Mouse (Mus musculus) hindbrain, embryonic 14.5 days (tissue): ENCODE measurements around the gene Gatad2b. TPM values are rescaled to one million over a fixed set of nuclear protein-coding genes. Genes with fewer than 3 reads are reported as not detected.

Source experiments
- ATAC-seq: fragments of 200-750 bp; cut with Nextera tagmentation; 2 replicates; pipeline ENCODE4 v1.8.0; 2017; ENCODE audit warnings: moderate number of reproducible peaks, mild to moderate bottlenecking, moderate TSS enrichment, moderate library complexity; ENCODE audit not compliant: low FRiP score
- DNase-seq: peaks from one replicate; pipeline ENCODE4 v3.0.0-alpha.2; 2015; ENCODE audit warnings: low spot score
- H3K27ac ChIP-seq: fragments of 300-500 bp; sonication (generic); 2 replicates; pipeline ENCODE4 v1.5.1; 2014; ENCODE audit warnings: mild to moderate bottlenecking, moderate library complexity
- H3K27me3 ChIP-seq: fragments of 300-500 bp; sonication (generic); 2 replicates; pipeline ENCODE4 v1.6.1; 2014; ENCODE audit warnings: mild to moderate bottlenecking, low read length, mixed read lengths; ENCODE audit not compliant: control insufficient read depth, insufficient read depth
- H3K36me3 ChIP-seq: fragments of 300-500 bp; sonication (generic); replicated peaks from 2 replicates; pipeline ENCODE4 v1.6.1; 2014; ENCODE audit not compliant: control insufficient read depth, insufficient read depth
- H3K4me1 ChIP-seq: fragments of 300-500 bp; sonication (generic); replicated peaks from 2 replicates; pipeline ENCODE4 v1.6.1; 2014; ENCODE audit warnings: antibody characterized with exemption, low read length, mixed read lengths; ENCODE audit not compliant: control insufficient read depth, insufficient read depth
- H3K4me2 ChIP-seq: fragments of 300-500 bp; sonication (generic); replicated peaks from 2 replicates; pipeline ENCODE4 v1.6.1; 2014; ENCODE audit warnings: mild to moderate bottlenecking, moderate library complexity
- H3K4me3 ChIP-seq: fragments of 300-500 bp; sonication (generic); replicated peaks from 2 replicates; pipeline ENCODE4 v1.5.1; 2014; ENCODE audit warnings: mild to moderate bottlenecking, low read length
- H3K9ac ChIP-seq: fragments of 300-500 bp; sonication (generic); 2 replicates; pipeline ENCODE4 v1.6.1; 2014
- H3K9me3 ChIP-seq: fragments of 300-500 bp; sonication (generic); 2 replicates; pipeline ENCODE4 v1.6.1; 2016; ENCODE audit warnings: low read length; ENCODE audit not compliant: control insufficient read depth
- WGBS: fragments of 180-500 bp; shearing (Covaris S2); extraction: QIAGEN DNeasy Blood & Tissue Kit; methylation state at CpG from one replicate; pipeline ENCODE4 v1.1.7; 2014; 5-methylcytosine and 5-hydroxymethylcytosine counted together
- polyA plus RNA-seq: library from polyadenylated mRNA; unstranded; fragments of >200 nt; fragmentation: Nextera tagmentation; extraction: Ambion mirVana; gene quantifications from 2 replicates; pipeline ENCODE4 v1.2.1, GENCODE M21; 2014

The Gatad2b gene
- polyA plus RNA-seq, 1 experiment from 2014 or later: 14.7 TPM

DNA sequence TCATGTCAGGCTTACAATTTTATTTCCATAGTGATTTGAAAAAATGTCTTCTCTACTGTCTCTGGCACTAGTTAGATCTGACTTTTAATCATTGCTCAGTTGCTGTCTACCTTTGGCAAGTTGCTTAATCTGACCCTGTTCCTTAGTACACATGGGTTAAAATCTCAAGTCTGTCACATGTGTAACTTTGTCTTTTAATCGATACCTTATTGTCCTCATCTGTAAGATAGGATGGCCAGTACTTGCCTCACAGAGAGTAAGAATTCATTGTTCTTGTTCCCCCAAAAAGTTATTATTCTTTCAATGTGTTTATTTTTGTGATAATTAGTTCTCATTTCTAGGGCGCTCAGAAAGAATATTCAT is 1.0 kb upstream of the Gatad2b start:
- Histone ChIP-seq H3K4me1 (peaks cover 22% of the 10 kb centered on the region), H3K27ac (peak overlapping the region; percentile 97), H3K27me3 (no peaks in the 10 kb centered on the region), H3K4me3 (peak overlapping the region; percentile 76), H3K9ac (peak overlapping the region; percentile 92), H3K36me3 (no peaks in the 10 kb centered on the region), H3K9me3 (no peaks in the 10 kb centered on the region), H3K4me2 (peak overlapping the region; percentile 74)
- no peak for DNase-seq
- no peak for ATAC-seq
- 46% methylated on average over 2 of the region's 2 CpGs for WGBS

DNA sequence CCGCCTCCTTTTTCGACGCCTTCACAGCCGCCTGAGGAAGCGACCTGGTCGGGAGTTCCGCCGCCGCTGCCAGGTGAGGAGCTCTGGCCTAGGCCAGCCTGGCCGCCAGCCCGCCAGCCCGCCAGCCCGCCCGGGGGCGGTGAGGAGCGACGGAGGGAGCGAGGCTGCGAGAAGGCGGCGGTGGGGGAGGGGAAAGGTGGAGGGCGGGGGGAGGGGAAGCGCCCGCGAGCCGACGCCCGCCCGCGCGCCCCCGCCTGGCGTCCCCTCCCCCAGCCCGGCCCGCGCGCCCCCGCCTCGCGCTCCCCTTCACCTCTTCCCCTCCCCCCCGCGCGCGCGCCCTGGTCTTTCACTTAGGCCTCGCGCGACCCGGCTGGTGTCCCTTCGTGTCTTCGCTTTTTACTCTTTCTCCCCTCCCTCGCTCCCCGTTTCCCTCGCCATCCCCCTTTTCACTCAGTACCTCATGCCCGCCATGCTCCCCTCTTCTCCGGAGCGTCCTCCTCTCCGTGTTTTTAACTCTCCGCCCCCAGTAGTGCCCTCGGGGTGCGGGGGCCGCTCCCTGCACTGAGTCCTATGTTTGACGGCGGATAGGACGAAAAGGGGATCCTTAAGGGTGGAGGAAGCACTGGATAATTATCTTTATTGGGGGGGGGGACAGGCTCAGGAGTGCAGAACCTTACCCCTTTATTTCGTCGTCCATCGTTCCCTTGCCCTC is 530 bp downstream of the Gatad2b start:
- WGBS: under 1% methylated on average over 30 of the region's 68 CpGs
- ATAC-seq (peak; percentile 26), DNase-seq (peak; percentile 68)
- Histone ChIP-seq H3K9me3 (no peaks in the 10 kb centered on the region), H3K4me3 (peak overlapping the region; percentile 76), H3K27ac (peak overlapping the region; percentile 94), H3K36me3 (no peaks in the 10 kb centered on the region; the same call in 1 of the 2 replicates), H3K9ac (peak overlapping the region; percentile 79), H3K27me3 (no peaks in the 10 kb centered on the region), H3K4me1 (peaks cover 22% of the 10 kb centered on the region), H3K4me2 (peak overlapping the region; percentile 68)

DNA sequence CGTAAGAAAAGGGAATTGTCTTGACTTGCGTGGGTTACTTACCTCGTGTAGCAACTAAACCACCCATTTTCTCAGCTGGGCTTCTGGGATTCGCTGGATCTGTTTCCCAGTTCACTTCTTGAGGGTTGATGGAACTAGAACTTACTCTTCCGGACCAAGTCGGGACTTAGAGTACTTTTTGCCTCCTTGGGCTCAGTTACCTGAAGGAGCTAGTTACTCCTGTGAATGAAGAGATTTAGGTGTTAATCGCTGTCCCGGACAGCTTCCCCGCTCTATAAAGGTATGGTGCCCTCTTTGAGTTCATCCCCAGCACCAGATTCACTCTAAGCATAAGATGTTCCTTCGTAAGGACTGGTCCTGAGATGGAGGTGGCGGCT is 1.1 kb downstream of the Gatad2b start:
- H3K4me2 ChIP-seq: peak overlapping the region; percentile 68
- DNase-seq: no peak
- H3K27me3 ChIP-seq: no peaks in the 10 kb centered on the region
- peaks cover 22% of the 10 kb centered on the region for H3K4me1 ChIP-seq
- no peaks in the 10 kb centered on the region for H3K9me3 ChIP-seq
- no peaks in the 10 kb centered on the region; the same call in 1 of the 2 replicates for H3K36me3 ChIP-seq
- peak overlapping the region; percentile 76 for H3K4me3 ChIP-seq
- 2% methylated on average over 11 of the region's 11 CpGs for WGBS
- ATAC-seq: no peak
- peak overlapping the region; percentile 94 for H3K27ac ChIP-seq
- H3K9ac ChIP-seq: peak overlapping the region; percentile 79

DNA sequence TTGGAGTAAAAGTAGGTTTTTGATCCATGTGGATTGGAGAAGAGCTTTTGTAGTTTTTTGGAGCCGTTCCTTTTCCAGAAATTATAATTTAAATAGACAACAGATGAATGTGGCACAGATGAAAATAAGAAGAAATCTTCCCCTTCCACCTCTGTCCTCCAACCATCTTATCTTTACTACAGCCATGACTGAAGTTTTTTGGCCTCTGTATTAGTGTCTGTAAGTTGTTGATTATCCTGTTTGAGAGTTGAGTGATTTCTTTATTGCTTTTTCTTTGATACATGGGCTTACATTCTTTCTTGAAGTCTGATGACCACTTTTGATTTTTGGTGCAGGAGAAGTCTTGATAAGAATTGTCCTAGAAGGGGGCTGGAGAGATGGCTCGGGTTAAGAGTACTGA is 1.7 kb downstream of the Gatad2b start:
- no peaks in the 10 kb centered on the region for H3K27me3 ChIP-seq
- H3K4me3 ChIP-seq: peak overlapping the region; percentile 76
- no peak overlapping the region for H3K27ac ChIP-seq
- H3K4me2 ChIP-seq: peak overlapping the region; percentile 68
- H3K9me3 ChIP-seq: no peaks in the 10 kb centered on the region
- no peaks in the 10 kb centered on the region; the same call in 1 of the 2 replicates for H3K36me3 ChIP-seq
- DNase-seq (no peak), ATAC-seq (no peak)
- WGBS: 80% methylated on average over 2 of the region's 2 CpGs
- H3K4me1 ChIP-seq: peaks cover 22% of the 10 kb centered on the region
- peak overlapping the region; percentile 79 for H3K9ac ChIP-seq

DNA sequence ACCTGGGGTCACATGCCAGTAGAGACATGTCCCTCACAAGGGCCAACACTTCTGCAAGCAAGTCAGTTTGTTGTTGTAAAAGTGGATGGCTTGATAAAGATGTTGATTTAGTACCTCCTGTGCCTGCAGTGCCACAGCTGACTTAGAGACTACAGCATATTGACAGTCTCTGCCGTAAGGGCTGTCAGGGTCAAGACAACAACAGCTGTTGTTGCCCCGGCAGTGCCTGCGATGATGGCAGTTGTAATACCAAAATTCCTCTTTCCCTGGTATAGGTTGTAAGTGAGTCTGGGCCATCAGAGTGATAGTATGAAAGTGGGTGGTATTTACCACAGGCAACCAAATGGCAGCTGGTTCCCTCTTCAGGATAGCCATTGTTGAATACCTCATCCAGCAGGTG is 12.8 kb downstream of the Gatad2b start:
- Histone ChIP-seq H3K9ac (no peak overlapping the region), H3K27ac (no peak overlapping the region), H3K4me3 (no peak overlapping the region), H3K36me3 (no peaks in the 10 kb centered on the region), H3K27me3 (no peaks in the 10 kb centered on the region), H3K9me3 (no peaks in the 10 kb centered on the region), H3K4me1 (no peaks in the 10 kb centered on the region), H3K4me2 (no peak overlapping the region)
- no peak for ATAC-seq
- 80% methylated on average over 3 of the region's 3 CpGs for WGBS
- DNase-seq: no peak

DNA sequence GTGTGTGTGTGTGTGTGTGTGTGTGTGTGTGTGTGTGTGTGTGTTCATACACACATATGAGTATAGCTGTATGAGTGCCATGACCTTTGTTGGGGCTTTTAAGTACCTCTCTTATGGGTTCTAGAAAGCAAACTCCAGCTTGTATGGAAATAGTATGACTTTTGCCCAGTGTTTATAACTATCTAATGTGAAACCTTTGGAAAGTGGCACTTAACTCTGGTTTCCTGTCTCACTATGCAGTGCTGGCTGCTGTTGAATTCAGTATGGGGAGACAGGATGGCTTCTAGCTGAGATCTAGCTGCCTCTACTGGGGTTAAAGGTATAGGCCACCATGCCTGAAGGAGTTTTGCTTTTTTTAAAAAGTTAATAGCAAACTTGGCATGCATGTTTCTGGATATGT is 16.6 kb downstream of the Gatad2b start:
- Histone ChIP-seq H3K9me3 (no peaks in the 10 kb centered on the region), H3K4me2 (no peak overlapping the region), H3K9ac (no peak overlapping the region), H3K27ac (no peak overlapping the region), H3K4me1 (no peaks in the 10 kb centered on the region), H3K36me3 (no peaks in the 10 kb centered on the region), H3K4me3 (no peak overlapping the region), H3K27me3 (no peaks in the 10 kb centered on the region)
- DNase-seq: no peak
- ATAC-seq: no peak

DNA sequence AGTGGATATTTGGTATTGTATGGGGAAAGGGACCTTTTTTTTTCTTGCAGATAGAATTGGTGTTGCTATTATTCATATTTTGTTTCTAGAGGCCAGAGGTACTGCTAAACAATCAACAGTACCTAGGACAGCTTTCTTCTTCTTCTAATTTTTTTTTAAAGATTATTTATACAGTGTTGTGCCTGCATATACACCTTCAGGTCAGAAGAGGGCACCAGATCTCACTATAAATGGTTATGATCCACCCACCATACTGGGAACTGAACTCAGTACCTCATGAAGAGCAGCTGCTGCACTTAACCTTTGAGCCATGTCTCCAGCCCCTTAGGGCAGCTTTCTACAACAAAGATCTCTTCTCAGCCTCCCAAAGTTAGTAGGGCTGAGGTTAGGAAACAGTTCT is 20.4 kb downstream of the Gatad2b start:
- H3K4me3 ChIP-seq: no peak overlapping the region
- H3K27me3 ChIP-seq: no peaks in the 10 kb centered on the region
- no peak overlapping the region for H3K9ac ChIP-seq
- H3K36me3 ChIP-seq: no peaks in the 10 kb centered on the region
- H3K9me3 ChIP-seq: no peaks in the 10 kb centered on the region
- DNase-seq: no peak
- no peak overlapping the region for H3K27ac ChIP-seq
- H3K4me1 ChIP-seq: no peaks in the 10 kb centered on the region
- ATAC-seq: no peak
- no peak overlapping the region for H3K4me2 ChIP-seq

DNA sequence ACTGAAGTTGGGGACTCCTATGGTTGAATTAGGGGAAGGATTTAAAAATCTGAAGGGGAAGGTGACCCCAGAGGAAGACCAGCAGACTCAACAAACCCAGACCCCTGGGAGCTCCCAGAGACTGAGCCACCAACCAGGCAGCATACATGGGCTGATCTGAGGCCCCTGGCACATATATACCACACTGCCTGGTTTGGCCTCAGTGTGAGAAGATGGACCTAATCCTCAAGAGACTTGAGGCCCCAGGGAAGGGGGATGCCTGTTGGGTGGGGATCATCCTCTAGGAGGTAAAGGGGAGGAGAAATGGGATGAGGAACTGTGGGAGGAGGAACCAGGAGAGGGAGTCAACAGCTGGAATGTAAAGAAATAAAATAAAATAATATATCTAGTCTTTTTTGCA is 21.3 kb downstream of the Gatad2b start:
- ATAC-seq: no peak; the same call in 1 of the 2 replicates
- H3K36me3 ChIP-seq: no peaks in the 10 kb centered on the region

DNA sequence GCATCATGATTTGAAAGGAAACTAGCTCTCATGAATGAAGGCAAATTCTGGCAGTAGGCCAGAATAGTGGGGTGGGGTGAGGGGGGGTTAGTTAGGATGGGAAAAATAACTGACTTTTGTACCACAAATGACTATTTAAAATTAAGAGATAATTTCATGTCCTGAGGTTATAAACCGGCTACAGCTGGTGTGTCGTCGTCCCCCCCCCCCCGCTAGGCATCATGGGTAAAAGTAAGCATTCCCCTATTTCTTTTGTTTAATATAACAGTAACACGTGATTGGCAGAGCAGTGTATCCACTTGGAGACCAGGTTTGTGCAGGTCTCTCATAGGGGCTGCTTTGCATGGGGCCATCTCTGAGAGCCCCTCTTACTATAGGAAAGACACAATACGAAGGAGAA is 29.3 kb downstream of the Gatad2b start:
- Histone ChIP-seq H3K9me3 (no peaks in the 10 kb centered on the region), H3K27me3 (no peaks in the 10 kb centered on the region), H3K9ac (peak overlapping the region; percentile 61), H3K36me3 (no peaks in the 10 kb centered on the region), H3K4me2 (peak overlapping the region; percentile 54), H3K4me3 (peak overlapping the region; percentile 16), H3K27ac (peak overlapping the region; percentile 96), H3K4me1 (peaks cover 20% of the 10 kb centered on the region)
- 40% methylated on average over 6 of the region's 6 CpGs for WGBS
- ATAC-seq (peak; percentile 78), DNase-seq (peak; percentile 46)

More for the DNA sequence above, 21.3 kb downstream of the Gatad2b start:
- Histone ChIP-seq H3K27me3 (no peaks in the 10 kb centered on the region), H3K27ac (no peak overlapping the region), H3K4me3 (no peak overlapping the region), H3K4me1 (no peaks in the 10 kb centered on the region), H3K4me2 (no peak overlapping the region), H3K9ac (no peak overlapping the region), H3K9me3 (no peaks in the 10 kb centered on the region)
- no peak for DNase-seq

DNA sequence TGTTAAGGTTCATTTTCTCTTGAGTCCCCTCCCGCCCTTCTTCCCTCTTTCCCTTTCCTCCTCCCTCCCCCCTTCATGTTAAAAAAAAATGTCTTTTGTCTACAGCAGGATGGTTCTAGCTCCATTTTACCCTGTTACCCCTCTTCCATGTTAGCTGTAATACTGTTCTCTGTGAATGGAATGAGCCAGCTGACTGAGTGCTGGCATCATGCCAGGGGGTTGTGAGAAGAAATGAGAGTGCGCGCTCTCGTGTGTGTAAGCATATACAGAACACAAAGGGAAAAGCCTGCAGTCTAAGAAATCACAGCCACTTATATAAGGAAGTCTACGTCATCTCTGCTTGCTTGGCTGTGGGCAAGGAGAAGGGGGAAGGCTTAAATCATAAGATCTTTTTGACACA is 30.1 kb downstream of the Gatad2b start:
- WGBS: 12% methylated on average over 5 of the region's 5 CpGs
- H3K9me3 ChIP-seq: no peaks in the 10 kb centered on the region
- ATAC-seq (peak; percentile 94), DNase-seq (peak; percentile 94)
- H3K36me3 ChIP-seq: no peaks in the 10 kb centered on the region
- H3K4me2 ChIP-seq: peak overlapping the region; percentile 54
- H3K9ac ChIP-seq: peak overlapping the region; percentile 61
- H3K4me1 ChIP-seq: peaks cover 20% of the 10 kb centered on the region
- no peak overlapping the region for H3K4me3 ChIP-seq
- H3K27ac ChIP-seq: peak overlapping the region; percentile 96
- no peaks in the 10 kb centered on the region for H3K27me3 ChIP-seq
